Mouse (Mus musculus) brown adipose tissue, adult 24 weeks (tissue): ENCODE measurements around the gene Kcne4. TPM values are rescaled to one million over a fixed set of nuclear protein-coding genes. Genes with fewer than 3 reads are reported as not detected.

ENCODE experiments used
- H3K27ac ChIP-seq: fragments of 200-500 bp; replicated peaks from 2 replicates; pipeline ENCODE4 v1.5.1; 2012; ENCODE audit warnings: low read depth, mild to moderate bottlenecking, low read length
- H3K4me1 ChIP-seq: fragments of 200-500 bp; 2 replicates; pipeline ENCODE4 v1.6.1; 2012; ENCODE audit warnings: low read length, mixed read lengths; ENCODE audit not compliant: control insufficient read depth, insufficient read depth, insufficient read length
- H3K4me3 ChIP-seq: fragments of 200-500 bp; 2 replicates; pipeline ENCODE4 v1.5.1; 2012; ENCODE audit warnings: low read depth, mild to moderate bottlenecking, low read length, moderate library complexity; ENCODE audit not compliant: insufficient read depth
- polyA plus RNA-seq: library from polyadenylated mRNA; stranded (reverse); fragments of >200 nt; gene quantifications from 2 replicates; pipeline ENCODE4 v1.2.4, GENCODE M21; 2012; ENCODE audit not compliant: missing spikeins, insufficient read depth, insufficient read length

Gene Kcne4
- polyA plus RNA-seq, 1 experiment, result 0.75 TPM

DNA sequence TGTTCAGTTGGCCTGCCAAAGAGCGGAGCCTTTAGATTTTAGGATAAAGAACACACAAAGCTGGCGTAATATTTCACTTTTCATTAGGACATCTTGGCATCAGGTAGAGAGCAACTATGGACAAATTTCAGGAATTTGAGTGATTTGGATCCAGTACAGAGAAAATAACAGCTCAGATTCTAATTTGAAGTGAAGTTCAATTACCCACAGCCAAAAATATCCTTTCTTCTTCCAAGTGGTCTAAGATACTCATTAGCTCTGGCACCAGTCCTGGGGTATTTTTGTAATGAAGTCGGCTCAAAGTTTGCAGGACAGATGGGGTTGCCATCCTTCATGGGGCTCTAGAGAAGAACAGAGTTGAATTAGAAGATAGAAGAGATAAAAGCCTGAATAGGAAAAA is 21.9 kb downstream of the Kcne4 start:
- Histone ChIP-seq H3K4me1 (no peaks in the 10 kb centered on the region), H3K27ac (no peak overlapping the region), H3K4me3 (no peak overlapping the region)

DNA sequence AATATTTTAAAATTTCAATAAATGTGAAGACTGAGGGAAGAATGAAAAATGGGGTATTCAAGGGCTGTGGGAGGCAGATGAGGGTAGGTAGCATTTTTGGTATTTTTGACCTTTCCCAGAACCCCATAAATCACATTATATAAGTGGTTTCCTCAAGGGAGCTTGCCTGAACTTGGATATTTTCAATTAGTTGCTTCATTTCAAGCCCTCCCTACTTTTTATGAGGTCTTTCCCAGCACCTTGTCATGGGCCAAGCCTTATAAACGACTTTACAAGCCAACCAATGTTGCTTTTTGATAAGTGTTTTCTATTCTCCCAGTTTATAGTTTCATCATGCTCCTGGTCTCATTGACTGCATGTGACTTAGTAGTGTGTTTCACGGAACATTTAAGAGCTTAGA is 24.2 kb downstream of the Kcne4 start:
- H3K4me1 ChIP-seq, result no peaks in the 10 kb centered on the region
- H3K27ac ChIP-seq, result no peak overlapping the region
- no peak overlapping the region for H3K4me3 ChIP-seq

DNA sequence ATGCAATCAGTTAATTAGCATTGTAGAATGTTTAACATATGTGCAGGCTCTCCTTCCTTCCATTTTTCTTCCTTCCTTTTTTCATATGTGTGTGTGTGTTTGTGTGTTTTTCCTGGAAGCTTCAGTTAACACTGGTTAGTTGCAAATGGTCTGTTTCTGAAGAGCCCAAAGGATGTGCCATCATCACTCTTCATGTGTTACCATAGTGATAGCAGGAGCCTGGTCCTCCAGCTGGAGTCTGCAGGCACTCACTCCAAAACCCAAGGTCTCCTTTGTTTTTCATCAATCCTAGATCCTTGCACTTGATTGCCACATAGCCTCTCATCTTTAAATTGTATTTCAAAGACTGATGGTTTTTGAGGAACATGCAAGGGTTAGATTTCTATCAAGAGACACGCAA is 29.1 kb downstream of the Kcne4 start:
- H3K4me1 ChIP-seq, result no peaks in the 10 kb centered on the region
- H3K27ac ChIP-seq, result no peak overlapping the region
- H3K4me3 ChIP-seq, result no peak overlapping the region

DNA sequence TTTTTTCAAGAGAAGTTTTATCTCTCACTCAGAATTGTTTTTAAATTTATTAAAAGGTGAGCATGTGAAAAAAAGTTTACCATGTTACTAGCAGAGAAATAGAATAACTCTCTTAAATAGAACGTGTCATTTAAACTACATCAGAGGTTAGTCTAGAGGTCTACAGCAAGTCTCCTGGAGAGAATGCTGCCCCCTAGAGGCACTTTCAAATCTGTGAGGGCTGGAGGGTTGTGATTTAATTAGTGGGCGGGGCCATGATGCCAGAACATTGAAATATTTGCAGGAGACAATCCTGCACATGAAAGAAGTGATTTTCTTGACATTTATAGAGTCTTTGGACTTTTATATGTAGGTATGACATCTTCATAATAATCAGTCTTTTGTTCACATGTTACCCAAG is 29.9 kb downstream of the Kcne4 start:
- no peak overlapping the region for H3K27ac ChIP-seq
- no peak overlapping the region for H3K4me3 ChIP-seq
- no peaks in the 10 kb centered on the region for H3K4me1 ChIP-seq

DNA sequence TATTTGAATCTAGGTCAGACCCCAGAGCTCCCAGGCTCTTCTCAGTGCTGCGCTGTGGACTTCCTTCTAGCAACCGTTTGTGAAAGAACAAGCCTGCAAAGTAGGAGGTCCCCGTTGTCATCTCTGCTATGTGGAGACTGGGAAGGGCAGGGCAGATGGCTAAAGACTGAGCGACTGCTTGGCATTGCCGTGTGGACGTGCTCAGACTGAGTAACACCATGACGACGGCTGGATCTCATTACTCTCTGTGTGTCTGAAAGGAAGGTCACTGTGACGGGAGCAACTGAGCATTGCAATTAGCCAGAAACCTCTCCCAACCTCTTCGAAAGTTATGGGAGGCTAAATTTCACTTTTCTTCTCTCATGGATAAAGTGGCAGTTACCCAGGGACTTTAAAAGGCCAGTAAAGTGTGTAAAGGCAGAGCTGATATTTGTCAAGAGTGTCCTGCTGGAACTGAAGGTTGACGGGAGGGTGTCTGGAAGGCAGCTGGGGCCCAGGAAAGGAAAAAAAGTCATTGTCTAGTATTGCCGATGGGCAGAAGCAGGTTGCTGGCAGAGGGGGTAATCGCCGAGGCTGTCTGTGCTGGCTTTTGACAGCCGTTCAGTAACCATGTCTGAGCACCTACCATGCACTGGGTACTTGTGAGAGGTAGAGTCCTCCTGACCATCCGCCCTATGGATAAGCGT is 36.0 kb downstream of the Kcne4 start:
- Histone ChIP-seq H3K27ac (no peak overlapping the region), H3K4me1 (peaks cover 3% of the 10 kb centered on the region; the same call in 1 of the 2 replicates), H3K4me3 (no peak overlapping the region)

DNA sequence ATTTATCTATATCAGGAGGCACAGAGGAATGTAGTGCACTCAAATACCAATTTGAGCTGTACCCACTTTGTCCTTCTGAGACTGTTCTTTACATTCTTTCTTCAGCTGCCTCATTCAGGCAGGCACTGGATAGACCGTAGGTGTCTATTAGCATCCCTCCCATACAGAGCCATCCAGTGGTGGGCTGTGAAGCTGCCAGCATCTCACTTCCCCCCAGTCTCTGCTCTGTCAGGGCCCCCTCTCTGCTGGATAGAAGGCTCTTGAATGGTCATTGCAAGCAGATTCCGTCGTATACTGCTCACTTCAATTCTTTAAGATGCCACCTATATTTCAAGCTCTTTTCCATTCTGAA is 36.5 kb downstream of the Kcne4 start:
- H3K4me3 ChIP-seq, result no peak overlapping the region
- no peak overlapping the region for H3K27ac ChIP-seq
- H3K4me1 ChIP-seq, result peaks cover 3% of the 10 kb centered on the region; the same call in 1 of the 2 replicates

DNA sequence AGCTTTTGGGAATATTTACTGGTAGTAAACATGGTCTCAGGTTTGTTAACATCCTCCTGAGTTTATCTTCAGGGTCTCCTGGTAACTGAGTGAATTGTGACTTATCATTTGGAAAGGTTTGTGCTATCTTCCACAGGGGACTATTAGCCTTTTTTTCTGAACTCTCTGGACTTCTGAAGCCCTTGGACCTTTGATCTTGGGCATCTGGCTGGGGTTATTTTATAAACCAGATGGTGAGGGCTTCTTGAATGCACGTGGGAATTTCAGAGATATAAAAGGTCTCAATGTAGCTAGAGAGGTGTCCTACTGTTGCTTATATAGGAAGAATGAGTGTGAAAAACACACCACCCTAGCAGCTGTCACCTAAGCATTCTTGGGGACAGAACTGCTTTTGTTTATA is 37.7 kb downstream of the Kcne4 start:
- H3K4me1 ChIP-seq, result peaks cover 3% of the 10 kb centered on the region; the same call in 1 of the 2 replicates
- H3K4me3 ChIP-seq, result no peak overlapping the region
- no peak overlapping the region for H3K27ac ChIP-seq

DNA sequence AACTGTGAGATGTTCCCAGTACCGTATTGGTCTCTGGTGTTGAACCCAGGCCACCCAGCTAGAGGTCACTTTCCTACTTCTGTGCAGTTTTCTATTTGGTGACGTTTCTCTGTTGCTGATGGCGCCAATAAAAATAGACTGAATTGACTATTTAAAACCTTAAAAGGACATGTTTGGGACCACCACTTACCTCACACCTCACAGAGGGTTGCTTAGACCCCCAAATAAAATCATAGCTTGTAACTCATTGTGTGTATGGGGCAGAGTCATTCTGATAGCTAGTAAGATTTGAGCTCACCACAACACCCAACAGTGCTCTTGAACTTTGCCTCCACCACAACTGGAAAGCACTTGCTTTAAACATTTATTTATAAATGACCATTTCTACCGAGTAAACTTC is 43.0 kb downstream of the Kcne4 start:
- Histone ChIP-seq H3K4me1 (peaks cover 19% of the 10 kb centered on the region), H3K4me3 (no peak overlapping the region), H3K27ac (peak overlapping the region; percentile 41)

DNA sequence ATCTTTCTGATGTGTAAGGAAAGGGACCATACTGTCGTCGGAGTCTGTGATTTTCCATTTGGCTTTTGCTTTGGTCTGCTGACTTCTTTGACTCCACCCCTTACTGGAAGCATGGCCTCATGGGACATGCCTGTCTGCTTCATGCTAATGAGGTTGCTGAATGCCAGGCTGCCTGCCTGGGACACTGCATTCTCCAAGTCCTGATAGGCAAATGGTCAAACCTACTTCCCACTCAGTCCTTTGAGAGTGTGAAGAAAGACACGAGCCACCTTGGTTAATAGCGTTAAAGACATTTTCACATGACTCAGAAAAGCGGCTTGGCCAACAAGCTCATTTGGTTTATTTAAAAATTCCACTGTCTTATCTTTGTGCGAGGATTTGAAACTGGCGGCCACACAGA is 43.5 kb downstream of the Kcne4 start:
- peak overlapping the region; percentile 46 for H3K27ac ChIP-seq
- H3K4me3 ChIP-seq, result no peak overlapping the region
- peaks cover 20% of the 10 kb centered on the region for H3K4me1 ChIP-seq

DNA sequence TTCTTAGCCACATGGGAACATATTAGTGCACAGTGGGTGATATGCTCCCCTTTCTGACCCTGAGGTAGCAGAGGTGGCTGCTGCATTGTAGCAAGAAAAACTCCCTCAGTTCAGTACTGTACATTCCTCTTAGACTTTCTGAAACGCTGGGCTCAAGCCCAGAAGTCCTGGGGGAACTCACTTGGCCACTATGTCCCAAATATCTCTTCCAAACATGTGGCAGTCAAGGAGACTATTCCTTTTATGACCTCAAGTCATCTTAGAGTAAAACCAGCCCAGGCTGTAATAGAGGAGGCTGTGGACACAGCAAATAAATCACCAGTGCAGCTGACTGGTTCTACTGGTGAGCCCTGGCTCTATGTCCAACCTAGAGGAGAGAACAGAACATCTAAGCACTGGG is 45.7 kb downstream of the Kcne4 start:
- peak overlapping the region; percentile 35 for H3K27ac ChIP-seq
- H3K4me3 ChIP-seq, result no peak overlapping the region
- peaks cover 20% of the 10 kb centered on the region for H3K4me1 ChIP-seq

DNA sequence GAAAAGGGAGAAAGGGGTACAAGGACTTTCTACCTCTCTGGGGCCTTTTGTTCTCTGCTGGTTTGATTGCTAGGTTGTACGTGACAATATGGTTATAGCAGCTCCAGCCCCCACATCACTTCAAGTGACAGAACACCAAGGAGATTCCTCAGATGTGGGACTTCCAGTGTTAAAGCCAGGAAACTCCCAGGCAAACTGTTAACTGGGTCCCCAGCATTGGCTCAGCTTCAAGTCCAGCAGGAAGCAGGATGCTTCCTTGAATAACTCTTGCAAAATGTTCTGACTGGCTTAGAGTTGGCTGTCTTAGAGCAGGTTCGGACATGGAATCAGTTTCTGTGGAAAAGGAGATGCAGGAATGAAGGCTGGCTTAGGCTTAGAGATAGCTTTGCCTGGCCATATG is 47.3 kb downstream of the Kcne4 start:
- Histone ChIP-seq H3K4me3 (no peak overlapping the region), H3K4me1 (peaks cover 20% of the 10 kb centered on the region), H3K27ac (peak overlapping the region; percentile 73)

DNA sequence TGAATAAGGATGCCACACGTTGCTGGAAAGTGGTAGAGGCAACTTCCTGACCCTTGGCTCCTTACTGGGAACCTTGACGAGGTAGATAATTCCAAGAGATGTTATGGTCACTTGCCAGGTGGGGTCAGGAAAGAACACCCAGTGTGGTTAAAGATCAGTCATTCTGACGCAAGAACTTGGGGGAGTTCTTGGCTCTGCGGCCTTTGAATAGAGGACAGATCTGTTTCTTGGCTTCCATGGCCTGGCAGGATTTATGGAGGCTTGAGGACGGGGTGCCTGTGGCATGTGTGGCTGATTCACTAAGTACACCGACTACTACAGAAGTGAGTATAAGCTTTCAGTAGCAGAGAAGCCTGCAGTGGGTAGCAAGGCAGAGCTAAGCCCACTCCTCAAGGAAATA is 47.8 kb downstream of the Kcne4 start:
- Histone ChIP-seq H3K4me1 (peaks cover 20% of the 10 kb centered on the region), H3K4me3 (no peak overlapping the region), H3K27ac (peak overlapping the region; percentile 73)

DNA sequence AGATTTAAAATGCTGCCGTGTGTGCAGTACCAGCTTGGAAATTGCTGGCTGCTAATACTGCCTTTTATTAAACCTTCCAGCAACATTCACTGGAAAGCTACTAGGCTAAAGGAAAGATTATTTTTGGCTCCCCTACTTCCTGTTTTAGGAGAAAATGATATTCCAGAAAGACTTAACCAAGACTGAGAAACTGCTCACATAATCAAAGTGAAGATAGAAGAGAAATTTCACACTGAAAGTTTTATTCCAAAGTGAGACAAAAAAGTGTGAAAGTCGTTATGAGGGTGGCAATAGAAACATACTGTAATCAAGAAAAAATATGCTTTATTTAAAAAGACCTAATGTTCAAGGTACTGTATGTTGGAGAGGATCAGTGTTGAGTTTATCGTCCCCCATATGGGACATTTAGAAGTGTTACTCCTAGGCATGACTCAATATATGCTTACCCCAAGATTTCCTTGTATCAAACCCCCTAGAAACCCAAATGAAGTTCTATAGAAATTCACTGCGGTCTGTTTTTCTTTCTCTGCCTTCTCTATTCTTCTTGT is 48.3 kb downstream of the Kcne4 start:
- Histone ChIP-seq H3K4me1 (peaks cover 20% of the 10 kb centered on the region), H3K27ac (peak overlapping the region; percentile 73), H3K4me3 (no peak overlapping the region)

DNA sequence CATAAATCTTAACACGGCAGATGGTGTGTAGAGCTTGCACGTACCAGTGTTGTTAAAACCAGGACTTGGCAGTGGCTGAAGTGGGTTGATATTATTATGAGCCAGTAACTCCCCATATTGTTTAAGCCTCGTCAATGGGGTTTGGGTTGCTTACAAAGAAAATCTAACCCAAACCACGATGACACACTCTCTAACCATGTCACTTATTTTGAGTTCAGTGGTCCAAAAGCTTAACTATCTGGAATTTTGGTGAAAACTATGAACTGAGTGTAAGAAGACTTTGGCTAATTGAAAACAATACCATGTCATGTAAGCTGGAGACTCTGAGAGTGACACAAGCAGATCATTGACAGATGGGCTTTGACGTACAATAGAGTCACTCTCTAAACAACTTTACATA is 49.4 kb downstream of the Kcne4 start:
- no peak overlapping the region for H3K27ac ChIP-seq
- peaks cover 20% of the 10 kb centered on the region for H3K4me1 ChIP-seq
- no peak overlapping the region for H3K4me3 ChIP-seq

DNA sequence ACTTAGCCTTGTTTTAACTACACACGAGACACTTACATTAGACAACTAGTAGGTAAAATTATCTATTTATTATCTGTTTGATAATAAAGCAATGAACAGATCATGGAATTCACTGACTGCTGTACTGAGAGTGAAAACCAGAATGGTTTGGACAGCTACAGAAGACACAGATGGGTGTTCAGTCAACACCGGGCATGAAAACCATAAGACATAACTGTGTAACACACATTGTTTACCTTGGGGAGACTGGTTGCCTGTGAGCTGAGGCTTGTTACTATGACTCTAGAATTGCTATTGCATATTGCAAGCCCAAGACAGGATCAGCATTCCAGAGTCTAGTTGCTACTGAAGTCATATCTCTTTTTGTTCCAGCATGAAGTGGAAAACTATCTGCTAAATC is 49.9 kb downstream of the Kcne4 start:
- peaks cover 20% of the 10 kb centered on the region for H3K4me1 ChIP-seq
- no peak overlapping the region for H3K4me3 ChIP-seq
- no peak overlapping the region for H3K27ac ChIP-seq
